Mouse (Mus musculus) monocyte, adult 2 months (primary cell): Measurements from ENCODE around the gene Rufy4.

Source experiments
- DNase-seq, 2 experiments: peaks; one replicate each; pipeline ENCODE4 v3.0.0; 2022; ENCODE audit warnings: low spot score in 2 of 2, low read depth in 1 of 2

Rufy4 gene

DNA sequence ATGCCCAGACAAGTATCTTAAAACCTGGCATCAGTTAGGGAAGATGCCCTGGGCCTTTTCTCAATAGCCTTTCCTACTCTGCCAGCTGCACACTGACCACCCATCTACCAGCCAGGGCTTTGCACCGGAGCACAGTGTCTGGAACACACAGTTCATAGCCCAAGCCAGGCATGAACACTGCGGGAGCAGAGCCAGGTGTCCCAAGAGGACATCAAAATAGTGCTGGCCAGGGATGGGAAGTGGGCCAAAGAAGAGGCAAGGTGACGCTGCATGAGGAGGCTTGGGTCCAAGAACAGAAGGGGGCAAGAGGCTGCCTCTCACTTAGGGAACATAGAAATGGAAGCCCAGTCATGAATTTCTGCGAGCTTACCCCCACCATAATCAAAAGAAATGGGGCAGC, 19.7 kb upstream of the Rufy4 start:
- DNase-seq: no peak

DNA sequence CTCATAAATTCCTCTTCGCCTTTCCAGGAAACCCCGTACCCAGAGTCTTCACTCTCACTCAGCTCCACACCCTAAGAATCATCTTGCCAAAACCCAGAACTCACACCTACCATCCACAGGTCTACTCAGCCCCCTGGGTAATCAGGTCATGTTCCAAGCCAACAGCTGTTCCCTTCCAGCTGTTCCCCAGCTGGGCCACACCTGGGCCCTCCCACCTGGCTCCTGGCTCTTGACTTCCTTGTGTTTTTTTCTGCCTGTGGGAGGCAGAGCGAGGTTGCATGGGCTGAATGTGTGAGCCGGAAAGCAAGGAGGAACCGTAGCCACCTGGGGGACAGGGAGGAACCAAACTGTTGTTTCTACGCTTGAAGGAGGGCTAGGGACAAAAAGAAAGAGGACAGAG, 19.1 kb upstream of the Rufy4 start:
- DNase-seq: no peak

DNA sequence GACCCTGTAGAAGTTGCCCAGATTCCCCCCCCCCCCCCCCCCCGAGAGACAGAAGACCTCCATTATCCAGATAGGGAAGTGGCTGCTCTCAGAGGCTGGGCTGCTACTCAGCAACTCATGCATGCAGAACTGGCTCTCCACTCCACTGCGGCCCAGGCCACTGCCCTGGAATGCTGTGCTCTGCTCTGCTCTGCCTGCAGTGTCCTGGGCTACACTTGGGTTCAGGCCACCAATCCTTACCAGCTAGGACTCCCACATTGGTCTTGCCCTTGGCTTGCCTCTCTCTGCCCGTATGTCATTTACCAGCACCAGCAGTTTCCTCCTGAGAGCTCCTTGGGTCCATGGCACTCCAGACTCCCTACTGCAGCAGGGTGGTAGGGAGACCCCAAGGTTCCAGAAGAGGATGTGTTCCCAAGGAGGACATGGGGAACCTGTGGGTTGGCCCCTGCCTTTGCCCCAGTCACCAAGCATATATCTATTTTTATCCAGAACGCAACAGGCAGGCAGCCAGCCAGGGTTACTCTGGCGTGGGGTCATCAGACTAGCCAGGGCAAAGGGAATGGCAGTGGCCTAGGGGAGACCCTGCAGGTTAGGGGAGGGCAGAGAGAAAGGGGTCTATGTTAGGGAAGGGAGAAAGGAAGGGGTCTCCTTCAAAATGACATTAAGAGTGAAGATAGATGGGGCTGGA, 17.3 kb upstream of the Rufy4 start:
- no peak for DNase-seq

DNA sequence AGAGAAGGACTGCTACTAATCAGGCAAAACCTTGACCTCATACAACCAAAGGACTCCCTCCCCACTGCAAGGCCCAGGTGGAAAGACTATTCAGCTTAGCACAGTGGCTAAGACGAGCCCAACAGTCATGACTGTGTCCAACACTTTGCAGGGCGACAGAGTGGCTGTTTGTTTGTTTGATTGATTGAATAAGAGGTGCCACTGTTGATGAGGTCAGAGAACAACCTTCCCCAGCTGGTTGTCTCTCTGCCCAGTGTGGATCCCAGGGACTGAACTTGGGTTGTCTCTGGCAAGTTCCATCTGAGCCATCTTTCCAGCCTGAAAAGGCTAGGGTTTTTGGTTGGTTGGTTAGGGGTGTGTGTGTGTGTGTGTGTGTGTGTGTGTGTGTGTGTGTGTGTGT, 15.7 kb upstream of the Rufy4 start:
- DNase-seq: no peak

DNA sequence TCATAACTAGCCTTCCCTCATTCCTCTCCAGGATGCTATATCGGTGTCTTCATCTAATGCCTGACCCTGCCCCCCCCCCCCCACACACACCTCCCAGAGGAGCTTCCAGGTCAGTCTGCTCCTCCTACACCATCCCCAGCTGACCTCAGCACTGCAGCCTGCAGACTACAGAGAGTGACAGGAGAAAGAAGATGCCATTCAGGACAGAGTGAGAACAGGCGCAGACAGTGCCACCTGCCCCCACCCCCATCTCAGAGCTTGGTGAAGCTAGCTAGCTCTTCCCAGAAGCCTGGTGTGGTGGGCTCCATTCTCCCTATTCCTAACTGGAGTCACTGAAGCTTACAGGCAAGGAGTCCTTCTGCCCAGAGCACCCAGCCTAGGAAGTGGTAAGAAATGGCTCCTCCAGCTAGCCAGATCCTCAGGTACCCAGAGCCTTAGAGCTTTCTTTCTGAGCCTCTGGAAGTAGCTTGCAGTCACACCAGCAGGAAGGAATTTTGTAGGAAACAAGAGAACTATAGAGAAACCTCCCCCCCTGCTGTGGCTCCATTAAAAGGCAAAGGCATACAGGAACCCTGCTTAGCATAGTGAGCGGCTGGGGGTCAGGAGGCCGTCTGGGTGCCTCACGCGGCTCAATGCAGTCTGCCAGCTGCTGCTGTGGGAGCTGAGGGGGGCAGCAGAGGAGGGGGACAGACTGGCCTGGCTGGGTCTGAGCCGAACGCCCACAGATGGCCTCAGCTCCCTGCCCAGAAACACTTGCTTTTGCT, 14.2 kb upstream of the Rufy4 start:
- DNase-seq: no peak

DNA sequence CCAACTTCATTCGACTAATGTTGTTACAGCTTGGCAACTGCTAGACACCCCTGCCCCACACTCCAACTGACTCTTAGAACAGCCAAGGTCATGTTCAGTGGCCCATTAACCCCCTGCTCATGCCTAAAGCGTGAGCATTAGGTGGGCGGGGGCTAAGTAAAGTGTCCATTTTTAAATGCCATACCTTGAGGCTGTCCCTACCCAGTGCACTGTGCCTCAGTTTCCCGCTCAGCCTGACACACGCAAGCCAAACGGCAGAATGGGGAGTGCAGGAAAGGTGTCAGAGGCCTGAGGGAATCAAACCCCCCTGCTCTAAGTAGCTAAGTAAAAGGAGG, 13.7 kb upstream of the Rufy4 start:
- DNase-seq: no peak

DNA sequence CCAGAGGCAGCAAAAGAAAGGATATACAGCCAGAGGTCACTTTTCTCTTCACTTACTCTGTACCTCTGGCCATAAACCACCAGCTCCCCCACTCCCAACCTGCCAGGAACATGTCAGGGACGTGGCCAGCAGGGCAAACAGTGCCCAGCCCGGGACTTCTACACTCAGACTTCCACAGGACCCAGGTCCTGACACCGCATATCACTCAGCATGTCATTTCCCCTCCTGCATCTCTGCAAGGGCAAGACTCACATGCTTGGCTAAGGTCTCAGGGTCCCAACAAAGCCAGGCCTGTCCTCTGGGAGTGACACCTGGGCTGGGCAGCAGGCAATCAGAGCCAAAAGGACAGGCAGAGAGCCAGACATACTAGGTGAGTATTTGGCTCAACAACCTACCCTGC, 12.3 kb upstream of the Rufy4 start:
- DNase-seq: no peak

DNA sequence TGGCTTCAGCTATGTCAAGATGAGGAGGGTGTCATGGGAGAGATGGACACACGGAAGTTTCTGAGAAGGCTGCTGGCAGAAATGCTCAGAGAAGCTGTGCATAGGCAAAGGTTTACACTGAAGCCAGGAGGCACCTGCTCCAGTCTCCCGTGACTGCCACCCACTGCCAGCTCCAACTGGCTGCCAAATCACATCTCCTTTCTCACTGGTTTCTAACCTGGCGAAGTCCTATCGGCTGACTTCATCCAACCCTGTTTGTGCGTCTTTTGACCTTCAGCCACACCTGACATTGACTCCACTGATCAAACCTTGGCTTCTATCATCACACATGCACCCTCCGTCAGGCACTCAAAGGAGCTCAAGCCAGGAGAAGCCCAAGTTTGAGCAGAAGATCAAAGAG, 7.5 kb upstream of the Rufy4 start:
- DNase-seq: no peak

DNA sequence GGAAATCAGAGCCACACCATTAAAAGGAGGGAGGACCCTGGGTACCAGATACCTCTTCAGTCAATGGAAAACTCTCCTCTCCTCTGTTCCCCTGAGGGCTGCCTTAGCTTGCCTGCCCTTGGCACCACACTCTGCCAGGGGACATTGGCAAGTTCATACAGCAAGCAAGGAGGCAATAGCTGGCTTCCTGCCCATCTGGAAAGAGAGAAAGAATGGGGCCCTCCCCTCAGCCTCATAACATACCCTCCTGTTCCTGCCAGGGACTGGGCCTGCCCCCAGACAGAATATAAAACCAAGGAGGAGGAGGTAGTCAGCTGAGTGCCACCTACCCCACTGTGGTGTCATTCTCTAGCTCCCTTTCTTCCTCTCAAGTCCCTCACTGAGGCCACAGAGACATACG, 6.2 kb upstream of the Rufy4 start:
- DNase-seq: no peak

DNA sequence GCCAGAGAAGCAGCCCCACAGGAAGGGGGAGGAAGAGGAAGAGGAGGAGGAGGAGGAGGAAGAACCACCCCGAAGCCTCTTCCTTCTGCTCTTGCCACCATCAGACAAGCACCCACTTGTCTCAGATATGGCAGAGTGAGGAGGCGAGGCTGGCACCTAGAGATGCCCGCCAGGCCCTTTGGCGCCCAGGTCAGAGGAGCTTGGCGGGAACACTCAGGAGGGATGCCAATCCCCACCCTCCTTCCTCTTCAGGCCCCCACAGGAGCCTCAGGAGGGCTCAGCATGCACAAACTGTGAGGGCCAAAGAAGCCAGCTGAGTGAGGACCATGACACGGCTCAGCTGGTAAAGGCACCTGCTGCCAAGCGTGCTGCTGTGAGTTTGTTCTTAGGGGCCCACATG, 4.2 kb upstream of the Rufy4 start:
- no peak for DNase-seq

DNA sequence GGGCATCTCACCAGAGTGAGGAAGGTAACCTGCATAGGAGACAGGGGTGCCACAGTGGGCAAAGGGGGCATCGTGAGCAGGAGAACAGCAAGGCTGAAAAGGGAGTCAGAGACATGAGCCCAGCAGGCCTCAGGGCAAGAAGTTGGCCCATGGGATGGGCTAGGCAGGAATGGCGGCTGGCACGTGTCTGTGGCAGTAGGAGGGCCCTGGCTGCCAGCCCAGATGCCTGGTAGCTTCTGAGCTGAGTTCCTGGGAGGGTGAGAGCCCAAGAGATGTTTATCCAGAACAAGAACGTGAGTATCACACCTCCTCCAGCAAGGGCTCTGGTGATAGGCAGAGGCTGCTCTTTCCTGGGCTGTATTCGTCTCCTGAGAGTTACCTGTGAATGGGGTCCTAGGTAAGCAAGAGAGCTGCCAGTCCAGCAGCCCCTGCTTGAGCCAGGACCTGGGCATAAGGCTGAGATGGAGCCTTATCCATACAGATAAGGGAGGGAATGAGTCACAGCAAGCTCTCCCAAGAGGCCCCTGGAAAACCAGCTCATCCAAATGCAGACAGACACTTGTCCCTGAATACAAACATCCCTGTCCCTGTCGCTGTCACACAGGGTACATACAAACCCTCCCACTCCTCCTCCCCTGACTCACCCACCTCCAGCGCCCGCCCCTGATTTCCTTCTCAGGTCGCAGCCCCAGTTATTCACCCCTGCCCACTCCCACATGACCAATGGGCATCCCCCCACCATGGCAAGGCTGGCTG, 3.3 kb upstream of the Rufy4 start:
- DNase-seq: no peak

DNA sequence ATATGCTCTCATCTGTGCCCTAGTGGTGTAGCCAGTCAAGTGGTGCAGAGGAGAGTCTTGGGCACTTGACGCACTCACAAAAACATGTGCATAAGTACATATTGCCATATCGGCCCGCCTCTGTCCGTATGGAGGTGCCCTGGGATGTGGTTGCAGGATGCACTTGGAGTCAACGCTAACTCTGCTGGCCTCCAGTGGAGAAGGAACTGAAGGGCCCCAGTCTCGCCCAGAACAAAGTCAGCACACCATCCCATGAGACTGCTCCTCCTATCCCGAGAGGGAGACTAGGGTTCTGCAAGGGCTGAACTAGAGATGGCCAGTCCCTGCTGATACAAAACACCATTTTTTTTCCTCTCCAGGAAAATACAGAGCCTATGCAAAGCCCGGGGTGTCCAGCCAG, 2.1 kb upstream of the Rufy4 start:
- no peak for DNase-seq

DNA sequence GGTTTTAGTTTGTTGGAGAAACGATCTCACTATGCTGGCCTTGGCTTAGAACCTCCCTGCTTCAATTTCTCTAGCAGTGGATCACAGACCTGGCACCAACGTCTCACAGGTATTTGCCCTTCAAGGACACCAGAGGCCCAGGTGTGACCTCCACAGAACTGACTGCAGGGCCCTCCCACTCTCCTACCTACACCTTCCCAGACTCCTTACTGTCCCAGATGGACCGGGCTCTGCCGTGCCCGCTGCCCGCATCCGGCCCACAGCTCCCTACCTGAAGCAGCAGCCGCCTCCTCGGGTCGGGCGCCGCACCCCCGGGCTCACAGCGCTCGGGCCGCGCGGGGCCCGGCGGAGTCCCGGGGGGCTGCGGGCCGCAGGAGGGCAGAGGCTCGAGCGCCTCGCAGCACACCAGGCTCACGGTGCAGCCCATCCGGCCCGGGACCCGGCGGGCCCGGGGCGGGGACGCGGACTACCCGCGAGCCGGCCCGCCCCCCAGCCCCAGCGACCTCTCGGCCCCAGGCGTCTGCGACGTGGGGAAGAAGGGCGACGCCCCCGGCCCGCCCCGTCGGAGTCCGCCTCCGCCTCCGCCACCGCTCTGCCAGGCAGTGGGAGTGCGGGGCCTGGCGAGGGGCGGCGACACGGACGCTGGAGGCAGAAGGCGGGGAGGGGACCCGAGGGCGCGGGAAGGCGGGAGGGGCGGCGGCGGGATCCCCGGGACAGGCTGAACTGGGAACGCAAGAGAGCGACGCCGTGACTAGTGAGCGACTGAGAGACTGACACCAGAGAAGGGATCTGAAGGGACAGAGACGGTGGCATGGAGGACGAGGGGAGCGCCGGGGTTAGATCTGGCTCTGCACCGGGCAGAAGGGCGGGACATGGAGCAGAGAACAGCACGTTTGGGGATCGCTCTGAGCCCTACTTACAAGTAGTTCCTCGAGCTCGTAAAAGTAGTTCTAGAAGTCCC, 1.0 kb upstream of the Rufy4 start, which contains the start of gene Tns1:
Gene Tns1 (minus strand): TSS at position 429 of the 961 bp plus-strand sequence.
- no peak for DNase-seq

DNA sequence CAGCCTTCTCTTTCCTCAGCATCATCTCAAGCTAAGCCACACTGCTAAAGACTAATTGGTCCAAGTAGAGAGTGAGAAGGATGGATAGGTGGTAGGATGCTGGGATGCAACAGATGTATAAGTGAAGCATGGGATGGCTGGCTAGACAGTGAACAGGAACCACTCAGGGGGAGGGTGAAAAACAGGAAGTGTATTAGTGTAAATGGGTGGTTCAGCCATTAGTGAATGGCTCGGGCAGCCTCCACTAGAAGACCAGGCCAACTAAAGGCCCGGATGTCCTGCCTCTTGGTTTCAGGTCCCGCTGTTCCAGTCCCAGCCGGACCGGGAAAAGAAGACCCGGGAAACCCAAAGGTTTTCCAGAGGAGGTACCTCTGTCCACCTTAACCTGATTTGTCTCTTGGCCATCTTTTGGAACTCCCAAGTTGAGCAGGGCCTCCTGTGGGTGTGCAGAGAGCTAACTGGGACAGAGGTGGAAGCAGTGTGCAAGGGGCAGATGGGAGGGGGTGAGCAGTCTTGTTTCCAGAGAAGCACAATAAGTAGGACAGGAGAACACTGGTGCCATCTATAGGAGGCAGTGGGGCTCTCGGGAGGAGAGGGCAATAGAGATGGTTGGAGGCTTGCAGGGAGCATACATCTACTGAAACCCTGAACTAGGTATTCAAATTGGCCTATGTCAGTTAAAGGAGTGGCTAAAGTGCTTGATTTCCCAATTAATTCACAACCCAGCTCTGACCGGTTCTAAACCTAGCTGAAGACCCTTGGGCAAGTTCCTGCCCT, 5.7 kb downstream of the Rufy4 start:
- DNase-seq: no peak

DNA sequence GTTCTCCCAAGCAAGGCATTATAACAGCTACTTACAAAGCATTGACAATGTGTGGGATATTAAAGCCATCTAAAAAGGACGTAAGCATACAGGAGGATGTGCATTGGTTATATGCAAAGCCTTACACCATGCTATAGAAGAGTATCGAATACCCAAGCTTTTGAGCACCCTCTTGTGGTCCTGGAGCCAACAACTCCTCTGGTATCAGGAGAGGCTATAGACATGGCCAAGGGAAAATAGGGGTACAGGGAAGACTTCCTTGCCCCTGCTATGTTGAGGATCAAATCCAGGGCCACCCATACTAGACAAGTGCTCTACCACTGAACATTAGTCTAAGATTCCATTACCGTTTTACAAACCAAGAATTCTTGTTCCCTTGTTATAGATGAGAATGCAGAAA, 6.7 kb downstream of the Rufy4 start:
- DNase-seq: no peak

DNA sequence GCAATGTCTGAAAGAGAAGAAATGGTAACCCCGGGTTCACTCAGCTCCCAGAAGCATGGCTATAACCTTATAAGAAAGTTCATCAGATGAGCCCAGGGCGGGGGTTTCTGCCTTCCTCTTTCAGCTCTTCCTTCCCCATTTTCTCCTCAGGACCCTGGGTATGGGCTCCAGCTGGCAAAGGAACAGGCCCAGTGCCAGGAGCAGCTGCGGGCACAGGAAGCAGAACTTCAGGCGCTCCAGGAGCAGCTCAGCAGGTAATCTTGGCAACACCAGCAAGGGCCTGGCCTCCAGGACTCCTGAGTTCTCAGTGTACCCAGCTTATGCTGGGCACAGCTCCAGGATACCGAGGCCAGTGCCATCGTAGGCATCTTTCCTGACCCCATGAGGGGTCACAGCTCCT, 8.6 kb downstream of the Rufy4 start:
- peak; percentile 27 to 53 for DNase-seq

DNA sequence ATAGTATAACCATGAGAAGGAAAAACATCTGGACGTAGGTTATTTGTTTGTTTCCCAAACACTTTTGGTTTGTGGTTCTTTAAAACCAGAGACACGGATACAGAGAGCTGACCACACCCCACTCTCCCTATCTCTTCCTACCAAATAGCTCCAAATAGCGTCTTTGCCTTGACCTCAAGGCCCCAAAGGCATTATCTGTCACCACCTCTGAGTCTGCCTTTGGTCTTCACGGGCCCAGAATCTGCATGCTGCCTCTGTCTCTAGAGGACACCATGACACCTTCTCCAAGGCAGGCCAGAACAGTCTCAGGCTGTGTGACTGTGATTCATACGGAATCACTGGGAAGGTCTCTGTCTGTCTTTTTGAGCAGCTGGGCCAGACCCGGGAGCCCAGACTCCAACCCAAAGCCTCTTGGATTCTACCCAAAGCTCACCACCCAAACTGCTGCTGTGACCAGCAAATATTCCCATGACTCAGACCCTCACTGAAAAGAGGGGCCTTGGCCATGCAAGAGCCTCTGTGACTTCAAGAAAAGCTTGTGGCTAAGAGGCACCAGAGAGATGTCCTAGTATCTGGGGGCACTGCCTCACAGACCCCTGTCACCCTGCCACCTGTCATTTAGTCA, 10.1 kb downstream of the Rufy4 start:
- DNase-seq: no peak

DNA sequence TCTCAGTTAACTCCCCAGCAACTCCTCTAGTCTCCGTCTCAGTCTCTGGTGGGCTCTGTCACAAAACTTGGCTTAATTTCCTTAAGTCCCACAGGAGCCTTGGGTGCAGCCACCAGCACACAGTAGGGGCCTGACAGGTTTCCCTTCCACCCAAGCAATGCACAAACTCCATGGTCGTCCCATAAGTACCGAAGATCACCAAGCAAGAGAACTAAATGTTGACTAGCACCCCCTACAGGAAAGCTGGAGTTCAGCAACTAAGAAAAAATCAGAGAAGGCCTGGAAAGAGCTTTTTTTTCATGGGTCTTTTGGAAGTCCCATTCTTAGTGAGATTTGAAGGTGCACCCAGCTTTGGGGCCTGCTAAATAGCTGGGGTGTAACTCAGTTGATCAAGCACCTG, 14.1 kb downstream of the Rufy4 start:
- DNase-seq: no peak

DNA sequence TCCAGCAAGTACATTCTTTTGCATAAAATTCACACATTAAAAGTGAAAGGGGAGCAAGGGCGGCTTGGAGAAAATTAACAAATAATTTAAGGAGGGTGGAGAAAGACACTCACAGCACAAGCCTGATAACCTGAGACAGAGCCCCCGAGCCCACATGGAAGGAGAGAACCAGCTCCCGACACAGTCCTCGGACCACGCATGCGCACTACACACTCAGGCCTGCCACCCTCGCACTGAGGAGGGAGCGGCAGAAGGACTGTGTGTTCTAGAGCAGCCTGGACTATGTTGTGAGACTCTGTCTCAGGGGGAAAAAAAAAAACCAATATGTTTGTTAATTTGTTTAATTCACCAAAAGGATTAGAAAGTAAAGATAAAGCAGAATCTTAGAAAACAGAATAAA, 16.4 kb downstream of the Rufy4 start:
- DNase-seq: no peak
